Mouse (Mus musculus): ENCODE data around the gene Abcc9. TPM values are rescaled to one million over a fixed set of nuclear protein-coding genes. Genes with fewer than 3 reads are reported as not detected.

Abcc9 gene
- polyA plus RNA-seq, 1 experiment from 2014 or later, result 1.6 TPM

DNA sequence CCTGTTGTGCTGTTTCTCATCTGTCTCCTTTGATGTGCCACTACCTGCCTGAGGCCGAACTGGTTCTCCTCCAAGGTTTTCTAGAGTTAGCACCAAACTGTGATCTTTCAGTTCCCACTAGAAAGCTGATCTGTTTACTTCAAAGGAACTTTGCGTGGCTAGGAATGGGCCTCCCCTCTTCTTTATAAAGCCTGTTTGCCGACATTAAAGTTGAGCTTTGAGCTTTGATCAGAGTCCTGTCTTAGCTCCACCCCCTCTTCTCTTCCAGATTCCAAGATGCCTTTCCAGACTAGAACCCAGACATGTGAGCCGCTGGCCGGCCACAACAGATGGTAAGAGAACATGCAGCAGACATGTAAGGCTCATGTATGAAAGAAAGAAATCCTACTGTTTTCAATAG is 47.6 kb downstream of the Abcc9 start:
- Histone ChIP-seq H3K27me3 (no peaks in the 10 kb centered on the region), H3K4me3 (no peak overlapping the region), H3K9ac (no peak overlapping the region), H3K4me2 (no peak overlapping the region), H3K27ac (no peak overlapping the region), H3K36me3 (ENCODE audit: poor library complexity, severe bottlenecking) (no peaks in the 10 kb centered on the region), H3K9me3 (replicated peaks) (no peaks in the 10 kb centered on the region), H3K4me1 (no peaks in the 10 kb centered on the region)
- ATAC-seq, result no peak
- WGBS, result 47% methylated on average over 5 of the region's 5 CpGs

DNA sequence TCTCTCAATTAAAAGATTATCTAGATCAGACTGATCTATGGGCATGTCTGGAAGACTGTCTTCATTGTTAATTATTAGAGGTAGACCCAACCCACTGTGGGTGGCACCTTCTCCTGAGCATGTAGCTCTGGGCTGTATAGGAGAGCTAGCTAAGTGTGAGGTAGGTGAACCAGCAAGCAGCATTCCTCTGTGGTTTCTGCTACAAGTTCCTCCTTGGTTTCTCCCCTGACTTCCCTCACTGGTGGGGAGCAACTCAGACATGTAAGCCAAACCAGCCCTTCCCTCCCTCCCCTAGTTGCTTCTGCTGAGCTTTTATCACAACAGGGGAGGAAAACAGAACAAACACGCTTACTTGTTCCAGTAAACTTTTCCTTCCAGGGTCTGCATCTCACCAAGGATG is 49.9 kb downstream of the Abcc9 start:
- H3K4me2 ChIP-seq, result no peak overlapping the region

DNA sequence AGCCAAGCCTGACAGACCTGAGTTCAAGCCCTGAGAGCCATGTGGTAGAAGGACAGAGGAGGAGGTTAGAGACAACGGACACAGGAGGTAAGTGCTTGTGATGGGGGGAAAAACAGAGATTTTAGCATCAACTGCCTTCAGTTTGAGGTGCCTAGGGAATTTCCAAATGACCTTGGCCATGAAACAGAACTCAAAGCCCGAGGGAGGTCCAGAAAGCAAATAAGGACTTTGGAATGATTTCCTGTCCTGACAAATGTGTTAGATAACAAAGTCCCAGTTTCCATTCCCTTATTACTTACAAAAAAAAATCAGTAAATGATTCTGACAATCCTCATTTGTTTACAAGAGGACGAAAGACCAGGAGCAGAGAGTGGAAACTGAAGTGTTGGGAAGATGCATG is 52.8 kb downstream of the Abcc9 start:
- Histone ChIP-seq H3K9ac (no peak overlapping the region), H3K27ac (no peak overlapping the region), H3K4me3 (no peak overlapping the region), H3K27me3 (no peaks in the 10 kb centered on the region), H3K4me1 (no peaks in the 10 kb centered on the region), H3K9me3 (replicated peaks) (no peaks in the 10 kb centered on the region), H3K4me2 (no peak overlapping the region), H3K36me3 (ENCODE audit: poor library complexity, severe bottlenecking) (no peaks in the 10 kb centered on the region)
- no peak for ATAC-seq
- WGBS, result 81% methylated on average over 3 of the region's 3 CpGs

More for the DNA sequence above, 49.9 kb downstream of the Abcc9 start:
- H3K36me3 ChIP-seq (ENCODE audit: poor library complexity, severe bottlenecking), result no peaks in the 10 kb centered on the region
- no peak overlapping the region for H3K27ac ChIP-seq
- H3K4me3 ChIP-seq, result no peak overlapping the region
- no peaks in the 10 kb centered on the region for H3K27me3 ChIP-seq
- no peak overlapping the region for H3K9ac ChIP-seq
- WGBS, result 85% methylated on average over 1 of the region's 1 CpGs
- H3K4me1 ChIP-seq, result no peaks in the 10 kb centered on the region
- ATAC-seq, result no peak
- no peaks in the 10 kb centered on the region for H3K9me3 ChIP-seq (replicated peaks)

DNA sequence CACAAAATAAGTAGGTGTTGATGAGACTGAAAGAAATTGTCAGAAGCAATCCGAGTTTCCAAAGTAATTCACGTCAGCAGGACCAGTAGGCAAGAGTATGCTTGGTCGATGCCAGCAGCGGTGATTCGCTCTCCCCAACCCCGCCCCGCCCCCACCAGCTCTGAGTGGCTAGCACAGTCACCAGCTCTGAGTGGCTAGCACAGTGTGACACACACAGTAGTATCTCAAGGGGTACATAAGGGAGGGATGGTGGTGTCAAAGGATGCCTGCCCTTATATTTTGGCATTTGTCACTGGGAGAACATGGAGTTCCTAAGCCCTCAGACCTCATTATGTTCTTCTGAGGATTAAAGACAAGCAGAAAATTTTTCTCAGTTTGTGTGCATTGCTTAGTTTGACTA is 56.6 kb downstream of the Abcc9 start:
- Histone ChIP-seq H3K9me3 (replicated peaks) (no peaks in the 10 kb centered on the region), H3K4me2 (no peak overlapping the region), H3K27ac (no peak overlapping the region), H3K4me3 (no peak overlapping the region), H3K36me3 (ENCODE audit: poor library complexity, severe bottlenecking) (no peaks in the 10 kb centered on the region), H3K9ac (no peak overlapping the region), H3K4me1 (no peaks in the 10 kb centered on the region), H3K27me3 (no peaks in the 10 kb centered on the region)
- WGBS, result 89% methylated on average over 7 of the region's 7 CpGs
- no peak for ATAC-seq

DNA sequence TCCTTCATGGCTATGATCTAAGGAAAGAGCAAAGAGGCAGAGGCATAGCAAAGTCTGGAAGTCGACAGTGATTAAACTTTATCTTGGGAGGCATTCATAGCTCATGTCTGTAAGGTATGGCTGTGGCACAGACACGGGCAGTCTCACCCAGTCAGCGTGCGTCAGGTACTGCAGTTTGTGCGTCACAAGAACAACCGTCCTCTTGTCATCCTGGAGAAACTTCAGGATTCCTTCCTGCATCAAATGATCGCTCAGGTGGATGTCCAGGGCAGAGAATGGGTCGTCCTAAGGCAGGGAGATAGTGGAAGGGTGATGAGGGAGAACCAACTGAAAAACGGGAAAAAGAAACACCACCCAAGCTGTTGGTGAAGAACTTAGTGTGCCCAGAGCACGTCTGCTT is 62.8 kb downstream of the Abcc9 start:
- ATAC-seq, result no peak
- no peak overlapping the region for H3K4me2 ChIP-seq
- H3K9ac ChIP-seq, result no peak overlapping the region
- H3K4me1 ChIP-seq, result peaks cover 5% of the 10 kb centered on the region; the same call in 1 of the 2 replicates
- no peaks in the 10 kb centered on the region for H3K36me3 ChIP-seq (ENCODE audit: poor library complexity, severe bottlenecking)
- H3K4me3 ChIP-seq, result no peak overlapping the region
- H3K9me3 ChIP-seq (replicated peaks), result no peaks in the 10 kb centered on the region
- no peak overlapping the region for H3K27ac ChIP-seq
- 89% methylated on average over 10 of the region's 10 CpGs for WGBS
- H3K27me3 ChIP-seq, result no peaks in the 10 kb centered on the region

DNA sequence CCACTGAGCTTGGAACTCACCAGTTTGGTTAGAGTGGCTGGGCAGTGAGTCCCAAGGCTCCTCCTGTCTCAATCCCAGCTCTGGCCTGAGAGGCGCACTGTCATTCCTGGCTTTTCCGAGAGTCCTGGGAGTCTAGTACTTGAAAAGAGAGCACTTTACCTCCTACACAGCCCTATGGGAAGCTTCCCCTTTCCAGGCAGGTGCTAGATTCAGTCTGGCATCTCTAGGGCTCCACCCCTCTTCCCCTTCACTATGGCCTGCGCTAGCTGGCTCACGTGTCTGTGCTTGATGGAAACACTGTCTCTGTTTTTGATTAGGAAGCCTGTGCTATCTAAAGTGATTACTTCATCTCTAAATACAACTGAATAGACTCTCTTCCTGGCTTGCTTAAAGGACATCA is 66.5 kb downstream of the Abcc9 start:
- no peaks in the 10 kb centered on the region for H3K9me3 ChIP-seq (replicated peaks)

DNA sequence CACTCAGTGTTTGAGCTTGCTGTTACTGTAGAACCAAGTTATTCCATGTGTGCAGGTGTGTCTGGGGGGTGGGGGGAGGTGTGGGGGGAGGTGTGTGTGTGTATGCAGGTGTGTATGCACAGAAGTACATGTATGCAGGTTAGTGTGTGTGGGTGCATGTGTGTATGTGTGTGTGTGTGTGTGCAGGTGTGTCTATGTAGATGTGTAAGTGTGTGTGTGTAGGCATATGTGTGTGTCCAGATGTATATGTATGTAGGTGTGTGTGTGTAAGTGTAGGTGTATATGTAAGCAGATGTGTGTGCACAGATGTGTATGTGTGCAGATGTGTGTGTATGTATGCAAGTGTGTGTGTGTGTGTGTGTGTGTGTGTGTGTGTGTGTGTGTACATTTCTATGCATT is 66.9 kb downstream of the Abcc9 start:
- no peak for ATAC-seq
- H3K27me3 ChIP-seq, result no peaks in the 10 kb centered on the region
- no peak overlapping the region for H3K4me2 ChIP-seq
- no peaks in the 10 kb centered on the region for H3K36me3 ChIP-seq (ENCODE audit: poor library complexity, severe bottlenecking)
- H3K27ac ChIP-seq, result no peak overlapping the region
- H3K9ac ChIP-seq, result no peak overlapping the region
- H3K9me3 ChIP-seq (replicated peaks), result no peaks in the 10 kb centered on the region
- no peak overlapping the region for H3K4me3 ChIP-seq
- H3K4me1 ChIP-seq, result peaks cover 5% of the 10 kb centered on the region; the same call in 1 of the 2 replicates

More for the DNA sequence above, 66.5 kb downstream of the Abcc9 start:
- no peak for ATAC-seq
- H3K27ac ChIP-seq, result no peak overlapping the region
- H3K27me3 ChIP-seq, result no peaks in the 10 kb centered on the region
- no peak overlapping the region for H3K4me2 ChIP-seq
- no peak overlapping the region for H3K4me3 ChIP-seq
- no peak overlapping the region for H3K9ac ChIP-seq
- WGBS, result 69% methylated on average over 4 of the region's 4 CpGs
- no peaks in the 10 kb centered on the region for H3K36me3 ChIP-seq (ENCODE audit: poor library complexity, severe bottlenecking)
- H3K4me1 ChIP-seq, result peaks cover 5% of the 10 kb centered on the region; the same call in 1 of the 2 replicates

DNA sequence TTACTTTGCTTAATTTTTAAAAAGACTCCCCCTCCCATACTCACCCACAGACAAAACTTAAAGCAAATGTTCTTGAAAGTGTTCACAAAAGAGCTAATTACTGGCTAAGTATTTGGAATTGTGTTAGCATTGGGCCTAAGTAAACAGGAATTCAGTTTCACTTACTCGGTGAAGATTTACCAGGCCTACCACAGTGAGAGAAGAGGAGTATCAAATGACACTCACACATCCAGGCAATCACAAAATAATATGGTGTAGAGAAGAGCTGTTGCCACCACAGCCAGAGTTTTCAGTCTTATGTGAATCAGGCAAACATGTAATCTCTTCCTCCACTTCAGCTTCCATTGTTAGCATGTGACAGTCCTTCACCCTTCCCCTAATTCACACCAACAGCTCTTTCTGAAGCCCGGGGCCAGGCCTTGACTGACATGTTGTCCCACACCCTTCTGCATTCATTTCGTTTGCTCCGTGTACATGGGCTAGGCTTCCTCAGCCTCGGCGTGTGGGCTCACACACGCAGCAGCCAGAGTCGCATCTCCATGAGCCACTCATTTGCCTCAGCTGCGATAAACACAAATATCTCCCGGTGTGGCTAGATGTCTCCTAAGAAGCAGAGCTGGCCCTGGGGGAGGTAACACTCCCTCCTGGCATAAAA is 67.5 kb downstream of the Abcc9 start:
- Histone ChIP-seq H3K9me3 (replicated peaks) (no peaks in the 10 kb centered on the region), H3K36me3 (ENCODE audit: poor library complexity, severe bottlenecking) (no peaks in the 10 kb centered on the region), H3K27me3 (no peaks in the 10 kb centered on the region), H3K4me2 (no peak overlapping the region), H3K9ac (no peak overlapping the region), H3K4me1 (peaks cover 5% of the 10 kb centered on the region; the same call in 1 of the 2 replicates), H3K4me3 (no peak overlapping the region), H3K27ac (no peak overlapping the region)
- ATAC-seq, result peak; percentile 24; the same call in 1 of the 2 replicates
- 60% methylated on average over 10 of the region's 10 CpGs for WGBS

DNA sequence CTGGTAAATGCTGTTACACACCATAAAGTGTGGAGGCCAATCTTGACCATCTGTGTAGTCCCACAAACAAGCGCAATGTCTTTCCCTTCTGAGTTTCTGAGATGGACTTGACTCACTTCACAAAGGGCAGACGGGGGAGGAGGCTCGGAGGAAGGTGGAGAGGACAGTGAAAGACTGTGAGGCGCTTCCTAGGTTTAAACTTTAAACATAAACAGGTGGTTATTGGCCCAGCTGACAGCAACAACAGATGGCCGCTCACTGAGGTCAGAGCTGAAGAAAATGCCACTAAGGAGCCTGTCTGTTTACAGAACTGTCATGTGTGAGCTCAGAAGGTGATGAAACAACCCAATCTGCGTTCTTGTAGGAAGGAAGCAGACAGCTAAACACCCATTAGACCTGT is 78.8 kb downstream of the Abcc9 start:
- Histone ChIP-seq H3K27me3 (no peaks in the 10 kb centered on the region), H3K4me2 (no peak overlapping the region), H3K27ac (no peak overlapping the region), H3K9me3 (replicated peaks) (no peaks in the 10 kb centered on the region), H3K4me1 (no peaks in the 10 kb centered on the region), H3K36me3 (ENCODE audit: poor library complexity, severe bottlenecking) (no peaks in the 10 kb centered on the region), H3K4me3 (no peak overlapping the region), H3K9ac (no peak overlapping the region)
- ATAC-seq, result no peak
- 85% methylated on average over 6 of the region's 6 CpGs for WGBS

DNA sequence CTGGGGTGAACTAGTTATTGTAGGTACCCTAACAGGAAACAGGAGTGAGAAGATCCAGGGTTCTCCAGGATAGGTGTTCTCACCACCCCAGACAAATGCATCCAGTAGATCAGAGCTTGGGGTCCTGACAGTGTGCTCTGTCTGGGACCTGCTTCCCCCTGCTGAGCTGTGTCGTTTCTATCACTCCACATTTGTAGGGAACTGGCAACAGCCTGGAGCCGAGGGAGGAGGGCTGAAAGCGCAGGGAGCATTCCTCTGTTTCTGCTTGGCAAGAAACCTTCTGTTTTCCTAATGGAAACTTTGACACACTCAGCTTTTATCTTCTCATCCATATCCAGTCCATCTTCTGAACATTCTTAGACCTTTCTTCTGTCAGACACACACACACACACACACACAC is 85.5 kb downstream of the Abcc9 start:
- H3K9me3 ChIP-seq (replicated peaks), result no peaks in the 10 kb centered on the region
- no peak for ATAC-seq

DNA sequence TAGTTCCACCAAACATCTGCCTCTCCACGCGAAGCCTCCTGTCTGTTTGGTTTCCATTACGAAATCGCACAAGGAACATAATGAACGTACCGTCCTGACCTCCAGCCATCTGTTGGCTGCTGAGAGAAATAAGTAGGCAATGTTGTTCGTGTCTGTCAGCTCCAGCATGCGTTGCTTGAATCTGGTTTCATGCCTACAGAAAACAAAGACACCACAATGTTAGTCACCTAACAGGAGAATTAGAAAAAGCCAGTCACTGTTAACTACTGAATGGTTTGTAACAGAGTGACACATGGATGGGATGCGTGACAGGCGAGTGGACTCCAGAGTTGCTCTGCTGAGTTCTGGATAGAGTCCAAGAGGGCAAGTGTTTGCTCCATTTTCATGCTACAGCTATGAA is 87.8 kb downstream of the Abcc9 start:
- H3K9ac ChIP-seq, result no peak overlapping the region
- H3K9me3 ChIP-seq (replicated peaks), result no peaks in the 10 kb centered on the region
- H3K27ac ChIP-seq, result no peak overlapping the region
- H3K4me2 ChIP-seq, result no peak overlapping the region
- no peaks in the 10 kb centered on the region for H3K27me3 ChIP-seq
- 78% methylated on average over 10 of the region's 10 CpGs for WGBS
- H3K36me3 ChIP-seq (ENCODE audit: poor library complexity, severe bottlenecking), result no peaks in the 10 kb centered on the region
- ATAC-seq, result no peak
- H3K4me1 ChIP-seq, result no peaks in the 10 kb centered on the region
- no peak overlapping the region for H3K4me3 ChIP-seq

More for the DNA sequence above, 85.5 kb downstream of the Abcc9 start:
- H3K27me3 ChIP-seq, result no peaks in the 10 kb centered on the region
- no peak overlapping the region for H3K9ac ChIP-seq
- no peak overlapping the region for H3K4me2 ChIP-seq
- WGBS, result 40% methylated on average over 3 of the region's 3 CpGs
- no peaks in the 10 kb centered on the region for H3K4me1 ChIP-seq
- no peaks in the 10 kb centered on the region for H3K36me3 ChIP-seq (ENCODE audit: poor library complexity, severe bottlenecking)
- no peak overlapping the region for H3K4me3 ChIP-seq
- H3K27ac ChIP-seq, result no peak overlapping the region

DNA sequence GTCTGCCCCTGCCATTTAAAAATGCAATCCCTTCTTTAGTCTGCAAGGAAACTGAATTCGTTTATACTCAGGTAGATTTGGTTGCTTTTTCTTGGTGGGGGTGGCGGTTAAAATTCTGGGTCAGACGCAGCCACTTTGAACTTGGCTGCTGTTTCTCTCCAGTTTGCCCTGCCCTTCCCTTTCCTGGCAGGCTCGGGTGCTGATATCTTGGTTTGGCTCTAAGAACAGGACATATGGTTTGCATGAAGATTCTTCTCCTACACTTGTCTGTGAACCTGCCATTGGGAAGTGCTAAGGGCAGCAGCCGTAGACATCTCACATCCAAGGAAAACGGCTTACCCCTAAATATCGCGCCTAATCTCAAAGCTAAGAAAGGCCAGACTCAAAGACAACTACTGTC is 89.7 kb downstream of the Abcc9 start:
- Histone ChIP-seq H3K4me1 (no peaks in the 10 kb centered on the region), H3K27ac (no peak overlapping the region), H3K9me3 (replicated peaks) (no peaks in the 10 kb centered on the region), H3K9ac (no peak overlapping the region), H3K4me2 (no peak overlapping the region), H3K27me3 (no peaks in the 10 kb centered on the region), H3K4me3 (no peak overlapping the region), H3K36me3 (ENCODE audit: poor library complexity, severe bottlenecking) (no peaks in the 10 kb centered on the region)
- no peak for ATAC-seq
- WGBS, result 86% methylated on average over 8 of the region's 8 CpGs
